Mouse (Mus musculus): Measurements from ENCODE around the gene Ush1c. TPM values are rescaled to one million over a fixed set of nuclear protein-coding genes. Genes with fewer than 3 reads are reported as not detected.
"Not testable (repeated sequence)": the region's sequence is repeated elsewhere in the genome, so short reads cannot be mapped to it uniquely, and the experiment has no call there.

Ush1c gene
- total RNA-seq, 1 experiment from 2014 or later, result not detected

DNA sequence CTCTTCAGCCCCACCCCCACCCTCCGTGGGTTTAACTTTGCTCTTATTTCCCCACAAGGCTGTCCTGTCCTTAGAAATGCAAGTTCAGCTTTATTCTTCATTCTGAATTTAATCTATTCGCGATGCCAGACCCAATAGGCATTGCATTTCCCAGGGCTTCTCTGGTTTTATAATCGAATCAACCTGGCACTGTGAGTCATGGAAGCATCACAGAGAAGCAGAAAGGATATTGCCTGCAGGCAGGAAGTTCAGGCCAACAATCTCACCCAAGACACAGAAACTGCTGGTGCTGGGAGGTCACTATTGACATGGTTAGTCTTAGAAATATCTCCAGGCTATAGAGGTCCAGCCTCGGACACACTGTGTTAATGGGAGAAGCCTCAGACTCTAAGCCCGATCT is 28.0 kb downstream of the Ush1c start:
- no peak for ATAC-seq (replicated peaks; ENCODE audit: low read depth, poor library complexity, severe bottlenecking)

DNA sequence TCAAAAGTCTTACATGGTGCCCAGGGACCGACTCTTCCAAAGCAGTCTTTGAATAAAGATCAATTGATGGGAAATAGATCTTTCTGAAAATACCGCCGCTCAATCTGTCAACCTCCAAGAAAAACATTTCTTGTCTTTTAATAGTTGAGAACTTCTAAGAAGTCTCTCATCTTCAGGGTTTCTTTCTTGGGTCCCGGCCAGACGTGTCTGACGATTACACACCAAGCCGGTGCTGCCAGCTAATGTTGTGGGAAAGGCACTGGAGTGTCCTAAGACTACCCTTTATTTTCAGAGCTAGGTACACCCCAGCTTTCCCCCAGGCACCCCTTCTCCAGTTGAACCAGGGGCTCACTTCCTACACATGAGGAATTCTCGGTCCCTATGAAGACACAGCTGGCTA is 30.2 kb downstream of the Ush1c start:
- no peak for ATAC-seq (replicated peaks; ENCODE audit: low read depth, poor library complexity, severe bottlenecking)

DNA sequence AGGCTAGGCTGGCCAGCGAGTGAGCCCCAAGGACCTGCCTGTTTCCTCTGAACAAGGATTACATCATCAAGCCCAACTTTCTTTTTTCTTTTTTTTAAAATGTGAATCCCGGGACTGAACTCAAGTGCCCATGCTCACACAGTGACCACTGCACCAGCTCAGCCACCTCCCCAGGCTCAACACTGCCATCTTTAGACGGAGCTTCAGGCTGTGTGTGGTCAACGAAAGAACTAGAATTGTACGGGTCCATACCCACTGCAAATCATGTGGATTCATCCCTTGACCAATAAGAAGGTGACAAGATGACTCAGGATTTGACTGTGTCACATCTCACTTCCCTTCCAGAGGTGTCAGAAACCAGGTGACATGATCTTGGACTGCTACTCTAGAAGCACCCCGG is 33.5 kb downstream of the Ush1c start:
- no peak for ATAC-seq (replicated peaks; ENCODE audit: low read depth, poor library complexity, severe bottlenecking)

DNA sequence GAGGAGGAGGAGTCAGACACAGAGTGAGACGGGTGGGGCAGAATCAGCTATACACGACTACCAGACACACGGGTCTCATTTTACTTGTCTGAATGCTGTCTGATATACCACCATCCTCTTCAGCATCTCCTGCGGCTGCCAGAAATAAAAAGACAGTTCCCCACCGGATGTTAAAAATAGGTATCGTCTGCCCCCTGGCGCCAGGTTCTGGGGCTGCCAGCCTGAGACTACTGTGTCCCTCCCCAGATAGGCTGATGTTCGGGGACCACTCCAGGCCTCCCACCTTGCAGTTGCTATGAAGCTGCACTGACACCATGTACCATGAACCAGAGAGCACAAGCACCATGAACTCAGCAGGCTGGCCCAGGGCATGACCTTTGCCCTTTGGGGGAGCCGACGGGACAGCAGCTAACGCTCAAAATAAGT is 34.2 kb downstream of the Ush1c start:
- ATAC-seq (replicated peaks; ENCODE audit: low read depth, poor library complexity, severe bottlenecking), result peak; percentile 56

DNA sequence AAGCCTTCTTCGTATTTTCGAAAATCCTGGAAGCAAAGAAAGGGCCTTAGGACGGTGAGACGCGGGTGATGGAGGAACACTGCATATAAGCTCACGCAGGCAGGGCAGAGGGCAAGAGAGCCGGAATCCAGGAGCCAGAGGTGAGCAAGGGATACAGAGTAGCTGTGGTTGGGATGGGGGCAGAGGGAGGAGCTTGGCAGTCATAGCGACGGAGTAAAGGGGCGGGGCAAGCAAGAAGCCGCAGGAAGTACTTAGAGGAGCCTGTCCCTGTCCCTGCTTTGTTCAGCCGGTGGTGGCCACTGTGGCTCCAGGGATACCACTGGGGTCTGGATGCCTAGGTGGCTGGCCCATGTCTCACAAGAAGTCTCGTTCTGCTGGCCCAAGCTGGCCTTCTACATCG is 36.7 kb downstream of the Ush1c start:
- no peak for ATAC-seq (replicated peaks; ENCODE audit: low read depth, poor library complexity, severe bottlenecking)

DNA sequence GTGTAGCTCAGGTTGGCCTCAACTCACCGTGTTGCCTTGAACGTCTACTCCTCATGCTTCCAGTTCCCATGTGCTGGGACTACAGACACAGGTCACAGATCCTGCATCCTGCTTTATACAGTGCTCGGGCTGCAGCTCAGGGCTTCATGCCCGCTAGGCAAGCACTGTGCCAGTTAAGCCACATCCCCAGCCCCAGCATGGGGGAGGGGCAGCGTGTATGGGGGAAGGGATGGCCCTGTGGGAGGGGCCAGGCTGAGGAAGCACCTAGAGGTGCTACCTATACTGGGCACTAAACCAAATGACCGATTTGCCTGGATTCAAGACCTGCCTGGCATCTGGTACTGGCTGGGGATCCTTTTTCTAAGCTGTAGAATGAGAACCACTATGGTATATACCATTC is 38.3 kb downstream of the Ush1c start:
- no peak for ATAC-seq (replicated peaks; ENCODE audit: low read depth, poor library complexity, severe bottlenecking)

DNA sequence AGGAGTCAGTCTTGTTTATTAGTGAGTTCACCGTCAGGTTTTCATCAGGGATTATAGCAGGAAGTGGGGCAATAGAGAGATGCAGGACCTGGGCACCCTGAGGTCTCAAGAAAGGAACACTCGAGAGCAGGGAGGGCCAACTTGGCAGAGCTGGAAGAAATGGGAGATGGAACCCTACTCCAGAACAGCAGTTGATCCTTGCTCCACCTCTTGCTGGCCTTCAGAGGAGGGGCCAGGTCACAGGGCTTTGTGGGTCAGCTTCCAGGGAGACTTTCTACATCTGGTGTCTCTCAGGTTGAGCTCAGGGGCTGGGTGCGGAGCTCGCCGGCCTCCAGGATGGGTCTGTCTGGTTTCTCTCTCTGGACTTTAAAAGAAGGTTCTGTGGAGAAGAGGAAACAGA is 42.9 kb downstream of the Ush1c start:
- no peak for ATAC-seq (replicated peaks; ENCODE audit: low read depth, poor library complexity, severe bottlenecking)

DNA sequence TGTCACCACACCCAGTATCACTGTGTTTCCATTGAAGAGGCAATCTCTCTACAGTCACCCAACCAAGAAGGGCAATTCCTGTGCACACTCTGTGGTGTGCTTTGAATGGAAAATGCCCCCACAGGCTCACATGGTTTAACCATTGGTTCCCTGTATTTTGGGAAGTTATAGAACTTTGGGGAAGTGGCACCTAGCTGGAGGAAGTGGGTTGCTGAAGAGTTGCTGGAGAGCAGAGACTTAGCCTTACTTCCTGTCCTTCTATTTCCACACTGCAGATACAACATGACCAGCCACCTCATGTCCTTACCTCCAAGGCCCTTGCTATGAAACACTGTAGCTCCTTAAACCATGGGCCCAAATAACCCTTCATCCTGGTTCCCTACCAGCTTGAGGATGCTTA is 54.1 kb downstream of the Ush1c start:
- peak; percentile 39; the same call in 1 of the 2 replicates for ATAC-seq (replicated peaks; ENCODE audit: low read depth, poor library complexity, severe bottlenecking)

DNA sequence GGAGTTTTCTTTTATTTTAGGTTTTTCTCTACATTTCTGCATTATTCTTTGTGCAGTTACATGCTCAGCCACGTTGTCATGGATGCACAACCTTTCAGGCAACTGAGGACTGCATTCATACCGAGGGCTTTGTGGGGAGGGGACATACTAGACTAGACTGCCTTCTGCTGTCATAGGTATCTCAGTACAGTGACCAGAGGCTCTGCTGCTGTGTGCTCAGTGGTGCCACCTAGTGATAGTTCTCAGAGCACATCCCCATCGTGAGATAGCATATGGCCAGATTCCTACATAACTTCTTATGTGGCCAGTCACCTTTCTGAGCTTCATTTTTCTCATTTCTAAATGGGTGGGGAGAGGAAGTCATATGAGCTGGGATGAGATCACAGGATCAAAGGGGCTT is 56.7 kb downstream of the Ush1c start:
- ATAC-seq (replicated peaks; ENCODE audit: low read depth, poor library complexity, severe bottlenecking), result peak; percentile 75

DNA sequence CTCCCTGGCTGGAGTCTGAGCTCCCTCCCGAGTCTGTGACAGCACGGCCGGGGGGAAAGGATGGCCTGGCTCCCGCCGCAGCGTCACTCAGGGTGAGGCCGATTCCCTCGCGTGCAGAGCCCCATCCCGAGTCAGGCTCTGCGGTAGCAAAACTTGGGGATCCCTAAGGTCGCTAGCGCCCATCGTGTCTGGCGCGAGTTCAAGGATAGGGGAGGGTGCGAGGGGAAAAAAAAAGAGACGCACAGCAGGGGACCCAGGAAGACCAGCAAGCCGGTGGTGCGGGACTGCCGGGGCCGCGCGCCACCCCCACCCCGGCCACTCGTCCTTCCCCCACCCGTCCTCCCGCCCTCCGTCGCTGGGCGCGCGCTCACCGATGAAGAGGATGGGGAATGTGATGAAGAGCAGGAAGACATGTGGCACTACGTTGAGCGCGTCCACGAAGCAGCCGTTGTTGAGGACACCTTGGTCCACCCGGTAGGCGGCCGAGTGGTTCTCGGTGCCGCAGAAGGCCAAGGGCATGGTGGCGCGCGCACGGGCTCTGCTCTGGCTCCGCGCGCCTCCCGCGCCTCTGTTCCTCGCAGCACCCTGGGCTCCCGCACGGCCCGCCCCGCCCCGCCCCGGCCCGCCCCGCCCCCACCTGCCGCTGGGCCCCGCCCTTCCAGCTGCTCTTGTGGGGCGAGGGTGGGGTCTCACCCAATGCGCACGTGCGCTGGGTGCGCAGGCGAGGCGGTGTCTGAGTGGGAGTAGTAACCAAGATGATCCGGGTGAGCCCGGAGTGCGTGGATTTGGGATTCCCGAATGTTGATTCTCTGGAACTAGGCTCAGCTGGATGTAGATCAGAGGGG is 58.6 kb downstream of the Ush1c start, which contains the start of gene Abcc8:
Gene Abcc8, minus strand, starts transcription at position 603 of the 845 bp plus-strand sequence.
- no peak for ATAC-seq (replicated peaks; ENCODE audit: low read depth, poor library complexity, severe bottlenecking)

DNA sequence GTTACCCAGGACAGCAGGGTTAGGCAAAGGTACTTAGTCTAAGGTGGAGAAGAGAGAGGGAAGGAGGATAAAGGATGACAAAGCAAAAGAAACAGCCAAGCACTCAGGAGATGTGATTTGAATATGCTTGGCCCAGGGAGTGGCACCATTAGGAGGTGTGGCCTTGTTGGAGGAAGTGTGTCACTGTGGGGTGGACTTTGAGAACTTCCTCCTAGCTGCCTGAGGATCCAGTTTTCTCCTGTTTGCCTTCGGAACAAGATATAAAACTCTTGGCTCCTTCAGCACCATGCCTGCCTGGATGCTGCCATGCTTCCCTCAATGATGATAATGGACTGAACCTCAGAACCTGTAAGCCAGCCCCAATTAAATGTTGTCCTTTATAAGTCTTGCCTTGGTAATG is 69.3 kb downstream of the Ush1c start:
- ATAC-seq (replicated peaks; ENCODE audit: low read depth, poor library complexity, severe bottlenecking), result not testable (repeated sequence)

DNA sequence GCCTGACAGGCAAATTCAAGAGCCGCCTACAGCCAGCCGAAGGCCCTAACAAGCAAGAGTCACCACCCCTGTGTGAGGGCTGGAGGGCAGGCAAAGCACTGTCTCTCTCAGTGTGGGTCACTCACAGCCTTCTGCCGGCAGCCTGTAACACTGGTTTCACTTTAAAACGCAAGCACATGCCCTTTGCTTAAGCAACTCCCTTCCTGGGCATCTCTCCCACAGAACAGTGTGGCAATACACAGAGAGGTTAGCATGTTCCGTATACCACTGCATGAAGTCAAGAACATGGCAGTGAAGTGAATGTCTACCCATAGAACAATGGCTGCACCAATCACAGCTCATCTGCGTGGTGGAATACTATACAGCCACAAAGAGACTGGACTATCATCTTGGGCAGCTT is 69.9 kb downstream of the Ush1c start:
- ATAC-seq (replicated peaks; ENCODE audit: low read depth, poor library complexity, severe bottlenecking), result no peak

DNA sequence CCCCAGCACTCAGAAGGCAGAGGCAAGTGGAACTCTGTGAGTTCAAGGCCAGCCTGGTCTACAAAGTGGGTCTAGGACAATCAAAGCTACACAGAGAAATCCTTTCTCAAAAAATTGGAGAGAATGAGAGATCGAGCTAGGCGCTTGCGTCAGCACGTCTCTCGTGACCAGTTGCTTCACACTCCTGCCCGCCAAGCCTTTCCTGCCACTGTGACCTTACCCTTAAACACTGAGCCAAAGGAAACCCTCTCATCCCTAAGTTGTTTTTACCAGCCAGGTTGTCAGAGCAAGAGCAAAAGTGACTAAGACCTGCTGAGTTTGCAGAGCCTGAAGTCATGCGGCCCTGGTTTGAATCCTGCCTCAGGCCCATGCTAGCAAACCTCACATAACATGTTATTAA is 70.4 kb downstream of the Ush1c start:
- ATAC-seq (replicated peaks; ENCODE audit: low read depth, poor library complexity, severe bottlenecking), result no peak

DNA sequence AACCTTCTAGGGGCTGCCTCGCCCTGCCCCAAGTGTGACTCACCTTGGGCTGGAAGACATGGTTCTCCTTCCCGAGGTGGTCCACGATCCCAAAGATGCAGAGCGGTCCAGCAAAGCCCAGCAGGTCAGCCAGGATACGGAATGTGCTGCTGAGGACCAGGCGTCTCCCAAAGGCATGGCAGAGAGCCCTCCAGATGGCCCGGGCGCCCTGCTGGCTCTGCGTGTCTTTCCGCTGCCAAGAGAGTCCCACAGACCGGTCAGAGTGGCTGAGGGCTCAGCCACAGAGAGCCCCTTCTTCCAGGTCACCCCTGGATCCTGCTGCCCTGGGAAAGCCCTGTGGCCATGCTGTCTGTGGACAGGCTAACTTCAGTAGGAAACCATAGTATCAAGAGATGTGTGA is 72.4 kb downstream of the Ush1c start:
- no peak for ATAC-seq (replicated peaks; ENCODE audit: low read depth, poor library complexity, severe bottlenecking)

DNA sequence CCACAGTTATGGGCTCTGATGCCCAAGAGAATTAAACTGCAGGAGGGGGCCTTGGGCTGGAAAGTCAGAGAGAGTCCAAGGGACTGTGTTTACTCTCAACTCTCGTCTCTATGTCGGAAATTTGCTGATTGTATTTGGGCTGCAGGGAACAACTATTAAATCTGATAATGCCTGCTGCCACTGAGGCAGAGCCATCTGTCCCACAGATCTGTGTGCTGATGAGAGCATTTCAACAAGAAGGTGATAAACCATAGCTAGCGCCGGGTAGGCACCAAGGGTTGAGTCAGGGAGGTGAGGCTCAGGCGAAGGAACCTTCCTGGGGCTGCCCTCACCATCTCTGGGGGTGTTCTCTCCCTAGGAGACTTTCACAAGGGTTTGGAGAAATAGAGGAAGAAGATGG is 75.6 kb downstream of the Ush1c start:
- no peak for ATAC-seq (replicated peaks; ENCODE audit: low read depth, poor library complexity, severe bottlenecking)

DNA sequence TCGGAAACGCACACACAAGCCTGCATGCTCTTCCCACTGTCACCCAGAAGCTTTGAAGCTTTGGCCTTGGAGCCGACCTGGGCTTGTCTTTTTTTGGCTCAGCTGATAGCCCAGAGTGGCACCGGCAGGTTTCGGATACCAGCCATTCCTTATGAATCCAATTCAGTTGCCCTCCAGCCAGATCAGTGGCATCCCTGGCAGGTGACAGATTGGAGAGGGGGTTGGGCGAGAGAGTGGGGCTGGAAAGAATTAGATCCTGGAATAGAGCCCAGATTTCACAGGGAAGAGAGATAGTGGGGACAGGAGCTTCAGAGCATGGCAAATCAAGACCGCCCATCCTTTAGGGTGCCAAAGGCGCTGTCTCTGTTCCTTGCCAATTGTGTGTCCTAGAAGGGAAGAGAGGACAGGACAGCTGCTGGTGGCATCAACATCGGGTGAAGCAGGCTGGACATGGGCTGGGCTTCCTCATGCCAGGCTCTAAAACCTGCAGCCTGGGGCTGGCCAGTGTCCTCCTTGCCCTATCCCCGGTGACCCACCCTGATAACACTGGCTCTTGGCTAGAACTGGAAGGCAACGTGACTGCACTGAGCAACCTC is 76.1 kb downstream of the Ush1c start:
- no peak for ATAC-seq (replicated peaks; ENCODE audit: low read depth, poor library complexity, severe bottlenecking)

DNA sequence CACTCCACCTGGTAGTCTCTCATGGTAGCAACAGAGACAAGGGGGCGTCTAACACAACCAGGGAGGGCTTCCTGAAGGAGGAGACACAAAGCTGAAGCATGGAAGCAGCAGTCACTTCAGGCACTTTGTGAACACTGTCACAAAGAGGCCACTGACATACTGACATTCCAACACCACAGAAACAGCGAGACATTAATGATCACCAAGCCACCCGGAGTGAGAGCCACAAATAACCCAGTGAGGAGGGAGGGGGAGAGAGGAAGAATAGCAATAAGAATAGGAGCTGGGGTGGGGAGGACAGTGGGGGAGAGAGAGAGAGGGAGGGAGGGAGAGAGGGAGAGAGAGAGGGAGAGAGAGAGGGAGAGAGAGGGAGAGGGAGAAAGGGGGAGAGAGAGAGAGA is 76.7 kb downstream of the Ush1c start:
- no peak for ATAC-seq (replicated peaks; ENCODE audit: low read depth, poor library complexity, severe bottlenecking)

DNA sequence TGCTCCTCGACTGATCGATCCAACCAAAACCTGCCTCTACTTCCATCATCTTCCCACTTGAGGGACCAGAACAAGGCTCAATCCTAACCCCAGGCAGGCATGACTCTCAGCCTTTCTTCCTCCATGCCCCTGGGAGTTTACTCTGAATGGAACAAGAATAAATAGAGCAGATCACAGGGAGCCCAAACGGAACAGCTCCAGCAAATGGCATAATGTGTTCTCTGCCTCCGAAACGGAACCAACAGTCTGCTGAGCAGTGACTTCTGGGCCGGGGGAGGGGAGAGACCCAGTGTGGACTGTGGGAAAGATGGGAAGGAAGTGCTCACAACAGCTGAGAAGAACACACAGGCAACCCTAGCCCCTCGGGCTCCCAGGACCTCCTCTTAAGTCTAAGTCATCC is 80.6 kb downstream of the Ush1c start:
- ATAC-seq (replicated peaks; ENCODE audit: low read depth, poor library complexity, severe bottlenecking), result no peak

DNA sequence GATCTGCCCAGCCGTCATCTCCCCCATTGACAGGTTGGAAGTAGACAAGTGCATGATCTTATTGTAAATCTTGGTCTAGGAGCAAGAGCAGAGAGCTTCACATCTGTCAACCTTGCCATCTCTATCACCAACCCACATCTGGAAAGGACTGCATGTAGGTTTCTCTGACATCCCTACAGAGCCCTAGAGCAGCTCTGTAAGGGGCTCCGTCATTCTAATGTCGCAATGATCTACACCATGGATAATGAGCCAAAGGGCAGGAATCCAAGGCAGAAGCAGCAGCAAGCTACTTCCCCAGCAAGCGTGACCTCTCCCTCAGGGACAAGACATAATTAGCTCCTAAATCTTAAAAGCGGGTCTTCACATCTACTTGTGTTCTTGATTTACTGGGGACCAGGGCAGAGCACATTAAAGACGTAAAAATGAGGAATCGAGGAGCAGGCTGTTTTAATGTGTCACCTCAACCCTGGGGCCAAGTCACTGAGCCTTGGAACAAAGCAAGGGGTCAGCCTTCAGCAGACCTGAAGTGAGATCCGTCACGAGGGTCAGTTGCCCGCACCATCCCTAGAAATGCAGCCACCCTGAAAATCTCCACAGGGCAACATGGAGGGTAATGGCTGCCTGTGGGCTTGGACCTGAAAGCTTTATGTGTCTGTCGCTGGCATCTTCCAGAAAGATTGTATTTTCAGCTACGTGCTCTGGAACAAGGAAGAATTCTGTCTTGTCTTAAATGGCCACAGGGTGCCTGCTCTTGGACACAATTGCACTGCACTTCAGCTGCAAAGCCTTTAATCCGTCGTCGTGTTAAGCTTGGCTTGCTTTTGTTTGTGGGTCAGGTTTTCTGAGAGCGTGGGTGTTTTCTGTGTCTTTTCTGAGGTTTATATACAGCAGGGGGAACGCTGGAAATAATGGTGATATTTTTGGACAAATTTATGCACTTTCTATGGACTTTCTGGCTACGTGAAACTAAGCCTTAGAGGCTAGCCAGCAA is 83.5 kb downstream of the Ush1c start:
- ATAC-seq (replicated peaks; ENCODE audit: low read depth, poor library complexity, severe bottlenecking), result no peak

DNA sequence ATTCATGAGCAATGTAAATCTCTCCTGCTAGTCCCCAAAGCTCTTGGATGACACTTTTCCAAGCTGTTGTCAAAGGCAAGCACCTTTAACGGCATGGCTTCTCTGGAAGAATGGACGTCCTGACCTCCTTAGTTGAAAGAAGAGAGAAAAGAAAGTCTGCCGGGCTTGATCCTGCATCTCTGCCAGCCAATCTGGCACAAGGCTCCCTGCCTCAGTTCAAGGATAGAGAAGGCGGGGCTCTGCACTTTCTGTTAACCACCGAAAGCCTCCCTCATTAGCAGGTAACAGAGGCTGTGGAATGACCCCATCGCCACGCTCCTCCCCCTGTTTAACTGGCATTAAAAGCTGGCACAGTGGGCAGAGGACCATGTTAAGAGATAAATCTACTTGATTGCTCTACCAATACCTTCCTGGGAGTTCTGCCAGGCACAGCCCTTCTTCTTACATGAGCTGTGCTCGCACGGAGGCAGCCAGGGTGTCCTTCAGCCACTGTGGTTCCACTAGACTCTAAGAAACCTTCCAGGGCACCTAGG is 85.4 kb downstream of the Ush1c start:
- no peak for ATAC-seq (replicated peaks; ENCODE audit: low read depth, poor library complexity, severe bottlenecking)
